Mouse (Mus musculus) megakaryocyte, embryonic 14.5 days (primary cell): ENCODE measurements at regions not wholly inside any gene's neighbourhood (a gene's known extent, or its start where the extent isn't known, plus 50 kb on each side); places are given as distances from the start of the nearest gene placed in this dataset.

Experiments used
- H3K27me3 ChIP-seq: replicated peaks from 2 replicates; pipeline ENCODE3; 2012; ENCODE audit warnings: inconsistent platforms
- H3K36me3 ChIP-seq: replicated peaks from 2 replicates; pipeline ENCODE3; 2012; ENCODE audit warnings: low read length, inconsistent platforms, mixed read lengths
- H3K4me1 ChIP-seq: 2 replicates; pipeline ENCODE4 v1.6.1; 2012; ENCODE audit warnings: inconsistent platforms
- H3K4me3 ChIP-seq: replicated peaks from 2 replicates; pipeline ENCODE3; 2012; ENCODE audit warnings: moderate library complexity, mild to moderate bottlenecking, inconsistent platforms
- H3K9me3 ChIP-seq: 2 replicates; pipeline ENCODE4 v1.6.1; 2012; ENCODE audit warnings: inconsistent platforms
- FLI1 ChIP-seq: IDR thresholded peaks from 2 replicates; pipeline ENCODE4 v1.6.1; 2012; ENCODE audit warnings: low read length, inconsistent platforms, mixed read lengths
- GATA1 ChIP-seq: IDR thresholded peaks from 3 replicates; pipeline ENCODE4 v1.6.1; 2012; ENCODE audit warnings: mixed read lengths, low read length, inconsistent platforms, borderline replicate concordance

GRCm38 (mm10) chr3:70321161-70321657 lies 313.8 kb downstream of the Otol1 start:
- TF ChIP-seq GATA1 = no peak
- no peak for TF ChIP-seq FLI1
- Histone ChIP-seq H3K4me1 (no peaks in the 10 kb centered on the region), H3K9me3 (no peaks in the 10 kb centered on the region), H3K36me3 (no peaks in the 10 kb centered on the region), H3K27me3 (no peaks in the 10 kb centered on the region), H3K4me3 (no peak overlapping the region)

- H3K4me3 ChIP-seq = no peak overlapping the region
- H3K9me3 ChIP-seq = no peaks in the 10 kb centered on the region
- H3K4me1 ChIP-seq = no peaks in the 10 kb centered on the region
- H3K36me3 ChIP-seq = no peaks in the 10 kb centered on the region
- no peaks in the 10 kb centered on the region for H3K27me3 ChIP-seq
- TF ChIP-seq GATA1 (no peak), FLI1 (no peak)
These were observed 317.3 kb downstream of the Otol1 start for GRCm38 (mm10) chr3:70324692-70325091.
